Mouse (Mus musculus): ENCODE measurements around the gene S1pr5.

- no peak for TF ChIP-seq POLR2A (IDR thresholded peaks at IDR 0.05; ENCODE audit: control insufficient read depth, extremely low read depth, insufficient read depth, low read length, poor library complexity)
- TF ChIP-seq CTCF (IDR thresholded peaks at IDR 0.05; ENCODE audit: borderline replicate concordance, control insufficient read depth, extremely low read depth, insufficient read depth, low read length, poor library complexity), result no peak
These were observed 44.0 kb upstream of the S1pr5 start for GRCm38 (mm10) chr9:21292271-21292670.

Measured in thymus, adult 2 months (tissue).